Mouse (Mus musculus) intestine, embryonic 16.5 days (tissue): ENCODE measurements at regions not wholly inside any gene's neighbourhood (a gene's known extent, or its start where the extent isn't known, plus 50 kb on each side); places are given as distances from the start of the nearest gene placed in this dataset.

Source experiments
- ATAC-seq: fragments of 200-750 bp; cut with Nextera tagmentation; 2 replicates; pipeline ENCODE4 v1.8.0; 2017; ENCODE audit warnings: moderate TSS enrichment, moderate library complexity
- H3K27ac ChIP-seq: fragments of 300-500 bp; sonication (generic); 2 replicates; pipeline ENCODE4 v1.5.1; 2014; ENCODE audit warnings: mild to moderate bottlenecking, low read length
- H3K27me3 ChIP-seq: fragments of 300-500 bp; sonication (generic); replicated peaks from 2 replicates; pipeline ENCODE4 v1.6.1; 2014; ENCODE audit warnings: low read length, control low read depth, mixed read lengths; ENCODE audit not compliant: control insufficient read depth, insufficient read depth
- H3K36me3 ChIP-seq: fragments of 300-500 bp; sonication (generic); 2 replicates; pipeline ENCODE4 v1.6.1; 2014; ENCODE audit warnings: low read length, control low read depth; ENCODE audit not compliant: control insufficient read depth, insufficient read depth
- H3K4me1 ChIP-seq: fragments of 300-500 bp; sonication (generic); 2 replicates; pipeline ENCODE4 v1.6.1; 2014; ENCODE audit warnings: low read length, control low read depth, mixed read lengths; ENCODE audit not compliant: control insufficient read depth, insufficient read depth
- H3K4me2 ChIP-seq: fragments of 300-500 bp; sonication (generic); 2 replicates; pipeline ENCODE4 v1.6.1; 2014; ENCODE audit warnings: low read depth, low read length, control low read depth
- H3K4me3 ChIP-seq: fragments of 300-500 bp; sonication (generic); 2 replicates; pipeline ENCODE4 v1.5.1; 2014; ENCODE audit warnings: mild to moderate bottlenecking, low read length
- H3K9ac ChIP-seq: fragments of 300-500 bp; sonication (generic); 2 replicates; pipeline ENCODE4 v1.6.1; 2014; ENCODE audit warnings: low read depth, low read length
- H3K9me3 ChIP-seq: fragments of 300-500 bp; sonication (generic); 2 replicates; pipeline ENCODE4 v1.6.1; 2016; ENCODE audit warnings: low read length, control low read depth; ENCODE audit not compliant: control insufficient read depth
- WGBS: fragments of 180-500 bp; shearing (Covaris S2); extraction: QIAGEN DNeasy Blood & Tissue Kit; methylation state at CpG from one replicate; pipeline ENCODE4 v1.1.7; 2014; 5-methylcytosine and 5-hydroxymethylcytosine counted together

GRCm38 (mm10) chr12:25393501-25393900, 296.6 kb upstream of the Id2 start:
- 84% methylated on average over 4 of the region's 4 CpGs for WGBS
- Histone ChIP-seq H3K27me3 (no peaks in the 10 kb centered on the region), H3K36me3 (no peaks in the 10 kb centered on the region), H3K4me3 (no peak overlapping the region), H3K9ac (no peak overlapping the region), H3K4me1 (no peaks in the 10 kb centered on the region), H3K27ac (no peak overlapping the region), H3K4me2 (no peak overlapping the region), H3K9me3 (no peaks in the 10 kb centered on the region)
- ATAC-seq, result no peak

- no peak overlapping the region for H3K27ac ChIP-seq
- H3K4me1 ChIP-seq, result no peaks in the 10 kb centered on the region
- H3K36me3 ChIP-seq, result no peaks in the 10 kb centered on the region
- H3K9ac ChIP-seq, result no peak overlapping the region
- ATAC-seq, result no peak
- WGBS, result 64% methylated on average over 5 of the region's 5 CpGs
- no peaks in the 10 kb centered on the region for H3K27me3 ChIP-seq
- H3K4me3 ChIP-seq, result no peak overlapping the region
- H3K4me2 ChIP-seq, result no peak overlapping the region
- H3K9me3 ChIP-seq, result no peaks in the 10 kb centered on the region
Measured at GRCm38 (mm10) chr12:25389202-25389601, 292.3 kb upstream of the Id2 start.

- H3K4me2 ChIP-seq, result no peak overlapping the region
- no peak overlapping the region for H3K27ac ChIP-seq
- no peak for ATAC-seq
- WGBS, result 55% methylated on average over 5 of the region's 5 CpGs
- no peaks in the 10 kb centered on the region for H3K27me3 ChIP-seq
- no peaks in the 10 kb centered on the region for H3K36me3 ChIP-seq
- no peak overlapping the region for H3K9ac ChIP-seq
- no peaks in the 10 kb centered on the region for H3K4me1 ChIP-seq
- no peak overlapping the region for H3K4me3 ChIP-seq
- no peaks in the 10 kb centered on the region for H3K9me3 ChIP-seq
Measured at GRCm38 (mm10) chr12:25387791-25388280, 290.9 kb upstream of the Id2 start.

GRCm38 (mm10) chr12:25382961-25383360, 286.0 kb upstream of the Id2 start:
- ATAC-seq, result no peak
- no peaks in the 10 kb centered on the region for H3K36me3 ChIP-seq
- H3K27ac ChIP-seq, result no peak overlapping the region
- no peak overlapping the region for H3K4me3 ChIP-seq
- WGBS, result 70% methylated on average over 6 of the region's 6 CpGs
- no peak overlapping the region for H3K9ac ChIP-seq
- no peaks in the 10 kb centered on the region for H3K27me3 ChIP-seq
- H3K9me3 ChIP-seq, result no peaks in the 10 kb centered on the region
- no peak overlapping the region for H3K4me2 ChIP-seq
- H3K4me1 ChIP-seq, result peaks cover 6% of the 10 kb centered on the region

GRCm38 (mm10) chr12:25382475-25382874, 285.5 kb upstream of the Id2 start:
- 78% methylated on average over 2 of the region's 2 CpGs for WGBS
- no peaks in the 10 kb centered on the region for H3K36me3 ChIP-seq
- peaks cover 11% of the 10 kb centered on the region for H3K4me1 ChIP-seq
- H3K4me3 ChIP-seq, result no peak overlapping the region
- no peaks in the 10 kb centered on the region for H3K27me3 ChIP-seq
- no peak overlapping the region for H3K4me2 ChIP-seq
- no peak overlapping the region for H3K9ac ChIP-seq
- no peaks in the 10 kb centered on the region for H3K9me3 ChIP-seq
- H3K27ac ChIP-seq, result no peak overlapping the region
- peak; percentile 36 for ATAC-seq

- Histone ChIP-seq H3K9ac (no peak overlapping the region), H3K27me3 (no peaks in the 10 kb centered on the region), H3K4me1 (peaks cover 11% of the 10 kb centered on the region), H3K4me3 (no peak overlapping the region), H3K27ac (no peak overlapping the region), H3K36me3 (no peaks in the 10 kb centered on the region), H3K4me2 (no peak overlapping the region), H3K9me3 (no peaks in the 10 kb centered on the region)
- 32% methylated on average over 4 of the region's 4 CpGs for WGBS
- peak; percentile 61 for ATAC-seq
Measured at GRCm38 (mm10) chr12:25381619-25382018, 284.7 kb upstream of the Id2 start.

GRCm38 (mm10) chr12:25379996-25380395, 283.1 kb upstream of the Id2 start:
- H3K9me3 ChIP-seq, result no peaks in the 10 kb centered on the region
- H3K36me3 ChIP-seq, result no peaks in the 10 kb centered on the region
- 87% methylated on average over 3 of the region's 3 CpGs for WGBS
- peaks cover 11% of the 10 kb centered on the region for H3K4me1 ChIP-seq
- no peak overlapping the region for H3K9ac ChIP-seq
- H3K27ac ChIP-seq, result no peak overlapping the region
- no peak overlapping the region for H3K4me3 ChIP-seq
- H3K27me3 ChIP-seq, result no peaks in the 10 kb centered on the region
- H3K4me2 ChIP-seq, result no peak overlapping the region
- no peak for ATAC-seq

- H3K4me3 ChIP-seq, result no peak overlapping the region
- H3K36me3 ChIP-seq, result no peaks in the 10 kb centered on the region
- H3K27me3 ChIP-seq, result no peaks in the 10 kb centered on the region
- no peak overlapping the region for H3K27ac ChIP-seq
- H3K4me1 ChIP-seq, result peaks cover 11% of the 10 kb centered on the region
- H3K9me3 ChIP-seq, result no peaks in the 10 kb centered on the region
- no peak overlapping the region for H3K4me2 ChIP-seq
- no peak overlapping the region for H3K9ac ChIP-seq
- ATAC-seq, result no peak
- 84% methylated on average over 9 of the region's 9 CpGs for WGBS
Measured at GRCm38 (mm10) chr12:25379016-25379415, 282.1 kb upstream of the Id2 start.

GRCm38 (mm10) chr12:25378036-25378645, 281.2 kb upstream of the Id2 start:
- Histone ChIP-seq H3K36me3 (no peaks in the 10 kb centered on the region), H3K9ac (no peak overlapping the region), H3K4me2 (no peak overlapping the region), H3K27me3 (no peaks in the 10 kb centered on the region), H3K9me3 (no peaks in the 10 kb centered on the region), H3K27ac (peak overlapping the region; percentile 50; the same call in 1 of the 2 replicates), H3K4me1 (peaks cover 11% of the 10 kb centered on the region), H3K4me3 (no peak overlapping the region)
- peak; percentile 89 for ATAC-seq
- WGBS, result 65% methylated on average over 6 of the region's 6 CpGs

- Histone ChIP-seq H3K36me3 (no peaks in the 10 kb centered on the region), H3K27ac (no peak overlapping the region), H3K9ac (no peak overlapping the region), H3K9me3 (no peaks in the 10 kb centered on the region), H3K27me3 (no peaks in the 10 kb centered on the region), H3K4me3 (no peak overlapping the region), H3K4me2 (no peak overlapping the region), H3K4me1 (peaks cover 7% of the 10 kb centered on the region; the same call in 1 of the 2 replicates)
- ATAC-seq, result no peak
- 67% methylated on average over 8 of the region's 8 CpGs for WGBS
Measured at GRCm38 (mm10) chr12:25376451-25376850, 279.5 kb upstream of the Id2 start.
